Mouse (Mus musculus) left cerebral cortex, postnatal 36 days (tissue): ENCODE data around the gene Baz2a. TPM values are rescaled to one million over a fixed set of nuclear protein-coding genes. Genes with fewer than 3 reads are reported as not detected.
"Not testable (repeated sequence)": the region's sequence is repeated elsewhere in the genome, so short reads cannot be mapped to it uniquely, and the experiment has no call there.

Experiments used
- DNase-seq, 2 experiments: peaks; one replicate each; pipeline ENCODE4 v3.0.0; 2021 to 2022; ENCODE audit warnings: low spot score in 2 of 2, mixed read lengths in 1 of 2
- intact Hi-C: fragments of 180-260 bp; cut with DNase I; formaldehyde crosslinking; loops from one replicate; pipeline ENCODE4 v1.15.1; 2025
- total RNA-seq, 2 experiments: library from RNA; stranded (reverse); gene quantifications; 2 replicates each; pipeline ENCODE4 v1.2.3; 2021

Baz2a gene
- total RNA-seq, 2 experiments from 2014 or later = 31.6 to 44.5 TPM

- no peak for DNase-seq
Observed at GRCm38 (mm10) chr10:128080496-128080895, 10.9 kb upstream of the Baz2a start.

GRCm38 (mm10) chr10:128081807-128082476 lies 9.4 kb upstream of the Baz2a start:
- DNase-seq = no peak
- intact Hi-C loops = no loop called here

More at GRCm38 (mm10) chr10:128080496-128080895, 10.9 kb upstream of the Baz2a start:
- intact Hi-C loops = no loop called here

GRCm38 (mm10) chr10:128082477-128082808 lies 8.9 kb upstream of the Baz2a start:
- DNase-seq = no peak
- intact Hi-C loops = no loop called here

- peak; percentile 96 to 98 for DNase-seq
- intact Hi-C loops = no loop called here
Observed at GRCm38 (mm10) chr10:128082880-128083421, 8.4 kb upstream of the Baz2a start, which contains the start of gene Atp5b. Gene Atp5b, plus strand, starts transcription at chr10:128083273.

- intact Hi-C loops = no loop called here
- DNase-seq = peak; percentile 32 to 41
Observed at GRCm38 (mm10) chr10:128083688-128084087, 7.7 kb upstream of the Baz2a start.

GRCm38 (mm10) chr10:128084160-128084559 lies 7.2 kb upstream of the Baz2a start:
- no peak for DNase-seq
- intact Hi-C loops = no loop called here

GRCm38 (mm10) chr10:128086391-128086790 lies 5.0 kb upstream of the Baz2a start:
- intact Hi-C loops = no loop called here
- no peak for DNase-seq

GRCm38 (mm10) chr10:128087216-128087615 lies 4.2 kb upstream of the Baz2a start:
- DNase-seq, intact Hi-C loops: not testable (repeated sequence)

GRCm38 (mm10) chr10:128088181-128088580 lies 3.2 kb upstream of the Baz2a start:
- intact Hi-C loops = no loop called here
- DNase-seq = no peak

GRCm38 (mm10) chr10:128089842-128090241 lies 1.5 kb upstream of the Baz2a start:
- intact Hi-C loops = loop anchor here (2.0 kb wide), 1 partner anchor 51 kb away; no protein-coding TSS in a partner anchor
- DNase-seq = no peak

- intact Hi-C loops = loop anchor here (1.0 to 2.0 kb wide), 2 partner anchors 50 to 95 kb away; no protein-coding TSS in a partner anchor
- peak; percentile 83 to 88 for DNase-seq
Observed at GRCm38 (mm10) chr10:128090651-128091563, 470 bp upstream of the Baz2a start.

GRCm38 (mm10) chr10:128092506-128093495 lies 1.4 kb downstream of the Baz2a start:
- intact Hi-C loops = no loop called here
- peak; percentile 76 to 78 for DNase-seq

GRCm38 (mm10) chr10:128093496-128094294 lies 2.3 kb downstream of the Baz2a start:
- DNase-seq = peak in 1 of 2 experiments; percentile 15
- intact Hi-C loops = no loop called here

- peak; percentile 41 to 51 for DNase-seq
- intact Hi-C loops = no loop called here
Observed at GRCm38 (mm10) chr10:128094340-128094968, 3.1 kb downstream of the Baz2a start.

- intact Hi-C loops = loop anchor here (5.0 kb wide), 2 partner anchors 37 to 82 kb away; no protein-coding TSS in a partner anchor
Observed at GRCm38 (mm10) chr10:128095003-128095636, 3.7 kb downstream of the Baz2a start.

GRCm38 (mm10) chr10:128096313-128096692 lies 4.9 kb downstream of the Baz2a start:
- no peak for DNase-seq
- intact Hi-C loops = loop anchor here (5.0 kb wide), 2 partner anchors 36 to 81 kb away; no protein-coding TSS in a partner anchor

More at GRCm38 (mm10) chr10:128095003-128095636, 3.7 kb downstream of the Baz2a start:
- DNase-seq = no peak
